Mouse (Mus musculus) heart, adult 18-20 months (tissue): ENCODE measurements around the gene Ldhb. TPM values are rescaled to one million over a fixed set of nuclear protein-coding genes. Genes with fewer than 3 reads are reported as not detected.
"Not testable (repeated sequence)": the region's sequence is repeated elsewhere in the genome, so short reads cannot be mapped to it uniquely, and the experiment has no call there.

ENCODE experiments used
- DNase-seq, 2 experiments: peaks; one replicate each; pipeline ENCODE4 v3.0.0; 2021 to 2022; ENCODE audit warnings: mixed read lengths in 1 of 2
- total RNA-seq, 2 experiments: library from RNA; stranded (reverse); gene quantifications; 2 replicates each; pipeline ENCODE4 v1.2.3; 2021

Ldhb gene
- total RNA-seq, 2 experiments from 2014 or later: 3,158 to 3,186 TPM

- peak in 1 of 2 experiments; percentile 65 for DNase-seq
Observed at GRCm38 (mm10) chr6:142514912-142515311, 7.2 kb upstream of the Ldhb start.

- no peak for DNase-seq
Observed at GRCm38 (mm10) chr6:142512902-142513301, 5.1 kb upstream of the Ldhb start.

- no peak for DNase-seq
Observed at GRCm38 (mm10) chr6:142511516-142512135, 3.9 kb upstream of the Ldhb start.

- peak in 1 of 2 experiments; percentile 46 for DNase-seq
Observed at GRCm38 (mm10) chr6:142508663-142509062, 906 bp upstream of the Ldhb start.

- DNase-seq: peak in 1 of 2 experiments; percentile 47
Observed at GRCm38 (mm10) chr6:142507033-142507784, 548 bp downstream of the Ldhb start.

- DNase-seq: peak in 1 of 2 experiments; percentile 26
Observed at GRCm38 (mm10) chr6:142506338-142507032, 1.3 kb downstream of the Ldhb start.

GRCm38 (mm10) chr6:142503601-142504000 lies 4.2 kb downstream of the Ldhb start:
- DNase-seq: peak in 1 of 2 experiments; percentile 28

- no peak for DNase-seq
Observed at GRCm38 (mm10) chr6:142502519-142503125, 5.1 kb downstream of the Ldhb start.

GRCm38 (mm10) chr6:142490114-142490513 lies 17.6 kb downstream of the Ldhb start:
- DNase-seq: not testable (repeated sequence)

GRCm38 (mm10) chr6:142487638-142488037 lies 20.1 kb downstream of the Ldhb start:
- no peak for DNase-seq

- peak in 1 of 2 experiments; percentile 35 for DNase-seq
Observed at GRCm38 (mm10) chr6:142485478-142486123, 22.2 kb downstream of the Ldhb start.

GRCm38 (mm10) chr6:142477239-142477638 lies 30.5 kb downstream of the Ldhb start:
- DNase-seq: peak in 1 of 2 experiments; percentile 35

GRCm38 (mm10) chr6:142472801-142473203 lies 35.0 kb downstream of the Ldhb start, which contains the start of gene Gys2:
Gene Gys2, minus strand, starts transcription at chr6:142473109.
- no peak for DNase-seq

GRCm38 (mm10) chr6:142471141-142471540 lies 36.6 kb downstream of the Ldhb start:
- no peak for DNase-seq

- no peak for DNase-seq
Observed at GRCm38 (mm10) chr6:142469602-142470001, 38.2 kb downstream of the Ldhb start.

- no peak for DNase-seq
Observed at GRCm38 (mm10) chr6:142462194-142462593, 45.6 kb downstream of the Ldhb start.

GRCm38 (mm10) chr6:142459017-142459678 lies 48.6 kb downstream of the Ldhb start:
- DNase-seq: no peak

- no peak for DNase-seq
Observed at GRCm38 (mm10) chr6:142458010-142458409, 49.7 kb downstream of the Ldhb start.

- DNase-seq: no peak
Observed at GRCm38 (mm10) chr6:142455314-142455996, 52.3 kb downstream of the Ldhb start.

GRCm38 (mm10) chr6:142453311-142453710 lies 54.4 kb downstream of the Ldhb start:
- DNase-seq: no peak

- no peak for DNase-seq
Observed at GRCm38 (mm10) chr6:142451381-142451780, 56.4 kb downstream of the Ldhb start.
